Mouse (Mus musculus): ENCODE results near the gene Micu1.

- no peak for TF ChIP-seq CTCF (IDR thresholded peaks at IDR 0.05; ENCODE audit: low read depth)
- no peak for TF ChIP-seq EP300 (IDR thresholded peaks at IDR 0.05; ENCODE audit: low read depth)
Measured at GRCm38 (mm10) chr10:59764781-59765180, 62.5 kb downstream of the Micu1 start.
